Mouse (Mus musculus): ENCODE results near the gene Klf9.

The Klf9 gene

DNA sequence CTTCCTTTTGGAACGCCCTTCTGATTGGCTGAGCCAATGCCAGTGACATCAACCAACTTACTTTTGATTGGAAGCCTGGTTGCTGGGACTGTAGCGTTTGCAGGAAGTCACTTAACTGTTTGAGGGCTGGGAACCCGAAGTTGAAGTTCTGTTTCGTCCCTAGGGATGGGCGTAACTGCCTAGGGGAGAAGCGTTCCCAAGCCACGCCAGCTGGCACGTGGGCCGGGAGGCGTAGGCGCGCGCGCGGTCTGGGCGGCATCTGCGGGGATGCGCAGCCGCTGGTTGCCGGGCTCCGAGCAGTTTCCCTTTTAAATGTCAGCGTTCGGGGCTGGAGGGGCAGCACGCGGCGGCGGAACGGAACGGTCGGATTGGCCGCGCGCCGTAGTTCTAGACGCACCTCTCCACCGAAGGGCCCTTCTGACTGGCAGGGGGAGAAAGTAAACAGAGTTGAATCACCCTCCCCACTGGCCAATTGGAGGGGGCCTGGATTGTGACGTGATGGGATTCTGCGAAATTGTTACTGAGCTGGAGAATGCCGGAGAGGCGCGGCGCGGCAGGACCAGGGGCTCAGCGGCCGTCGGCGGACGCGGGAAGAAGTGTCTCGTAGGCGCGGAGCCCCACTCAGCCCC is at the start of gene Klf9:
Gene Klf9, plus strand, starts transcription at position 538 of the 629 bp plus-strand sequence.
- DNase-seq (ENCODE audit: low read depth, low spot score): peak; percentile 77

DNA sequence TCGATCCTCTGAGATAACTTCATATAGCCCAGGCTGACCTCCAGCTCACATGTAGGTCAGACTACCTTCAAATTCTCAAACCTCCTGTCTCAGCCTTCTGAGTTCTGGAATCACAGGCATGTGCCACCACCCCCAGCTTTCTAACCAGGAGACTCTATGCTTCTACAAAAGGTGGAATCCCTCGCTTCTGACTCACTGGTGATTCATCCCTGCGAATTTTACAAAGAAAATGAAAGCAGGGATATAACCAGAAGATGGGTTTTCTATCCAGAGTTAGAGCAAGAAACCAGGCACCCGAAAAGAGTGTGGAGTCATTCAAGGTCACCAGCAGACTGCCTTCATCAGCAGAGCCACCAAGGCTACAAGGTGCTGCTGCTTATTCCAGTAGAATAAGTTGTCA is 49.4 kb upstream of the Klf9 start:
- no peak for DNase-seq (ENCODE audit: low read depth, low spot score)

DNA sequence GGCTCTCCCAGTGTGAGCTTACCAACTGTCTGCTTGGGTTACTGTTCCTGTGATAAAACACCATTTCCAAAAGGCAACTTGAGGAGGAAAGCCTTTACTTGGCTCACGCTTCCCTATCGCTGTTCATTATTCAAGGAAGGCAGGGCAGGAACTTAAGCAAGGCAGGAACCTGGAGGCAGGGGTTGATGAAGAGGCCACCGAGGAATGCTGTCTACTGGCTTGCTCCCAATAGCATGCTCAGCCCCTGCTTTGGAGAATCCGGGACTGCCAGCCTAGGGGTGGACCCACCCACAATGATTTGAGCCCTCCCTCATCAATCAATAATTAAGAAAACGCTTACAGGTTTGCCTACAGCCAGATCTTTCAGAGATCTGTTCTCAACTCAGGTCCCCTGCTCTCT is 47.5 kb upstream of the Klf9 start:
- DNase-seq (ENCODE audit: low read depth, low spot score): no peak

DNA sequence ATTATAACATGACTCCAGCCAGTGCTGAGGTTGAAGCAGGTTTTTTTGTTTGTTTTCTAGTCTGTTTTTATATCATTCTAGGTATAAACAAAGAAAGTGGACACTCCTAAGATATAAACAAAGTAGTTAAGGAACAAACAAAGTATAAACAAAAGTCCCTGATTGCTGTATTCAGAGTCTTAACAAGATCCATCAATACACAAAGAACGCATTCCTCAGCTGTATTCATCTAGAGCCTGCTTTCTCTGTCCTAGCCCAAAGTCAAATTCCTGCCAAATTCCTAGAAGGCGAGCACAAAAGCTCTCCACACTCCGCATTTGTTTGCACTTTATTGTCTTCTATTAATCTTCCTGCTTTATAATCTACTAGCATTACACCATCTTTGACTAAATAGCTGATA is 46.1 kb upstream of the Klf9 start:
- no peak for DNase-seq (ENCODE audit: low read depth, low spot score)

DNA sequence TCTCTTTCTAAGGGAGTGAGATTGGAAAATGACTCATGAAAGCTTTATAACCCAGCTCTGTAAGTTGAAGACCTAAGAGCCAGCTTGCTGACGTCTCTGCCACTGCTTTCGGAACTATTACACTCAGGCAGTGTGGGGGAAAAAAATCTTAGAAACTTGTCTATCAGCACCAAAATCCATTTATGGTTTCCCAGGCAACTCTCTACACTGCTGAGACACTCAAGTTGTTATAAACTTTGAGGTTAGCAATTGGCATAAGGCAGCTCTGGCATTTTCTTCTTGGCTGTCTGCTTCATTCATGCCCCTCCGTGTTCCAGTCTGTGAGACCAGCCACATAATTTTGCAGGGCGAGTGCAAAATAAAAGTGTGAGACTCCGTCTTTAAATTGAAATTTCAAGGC is 34.2 kb upstream of the Klf9 start:
- DNase-seq (ENCODE audit: low read depth, low spot score): no peak

DNA sequence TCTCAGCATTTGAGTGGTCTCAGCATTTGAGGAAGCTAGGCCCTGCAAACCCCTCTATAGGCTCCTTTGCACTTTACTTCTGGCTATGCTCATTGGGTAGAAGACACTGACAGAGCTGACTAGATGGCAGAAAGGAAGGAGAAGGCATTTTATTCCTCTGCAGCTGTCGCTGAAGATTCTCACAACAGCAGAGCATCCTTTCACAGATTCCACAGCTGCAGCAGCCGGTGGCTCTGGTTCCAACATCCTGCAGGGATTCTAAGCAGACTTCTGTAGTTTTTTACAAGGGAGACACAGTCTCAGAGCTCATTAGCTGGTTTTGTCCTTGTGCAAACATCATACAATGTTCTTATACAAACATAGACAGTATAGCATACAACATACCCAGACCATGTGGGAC is 33.7 kb upstream of the Klf9 start:
- DNase-seq (ENCODE audit: low read depth, low spot score): no peak

DNA sequence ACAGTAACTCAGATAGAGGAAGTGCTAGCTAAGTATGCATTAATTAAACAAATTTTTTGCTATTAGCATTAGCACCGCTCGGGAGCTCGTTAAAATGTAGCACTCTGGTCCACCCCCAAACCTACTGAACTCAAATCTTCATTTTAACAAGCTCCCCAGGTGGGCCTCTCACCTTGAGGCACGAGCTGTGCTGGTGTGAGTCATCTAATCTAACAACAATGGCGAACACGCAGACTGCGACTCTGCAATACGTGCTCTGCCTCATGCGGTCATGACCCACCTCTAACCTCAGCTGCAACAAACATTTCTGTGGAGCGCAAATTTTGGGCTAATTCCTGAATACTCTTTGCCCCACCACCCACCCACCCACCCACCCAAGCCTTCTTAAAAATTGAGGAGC is 19.2 kb upstream of the Klf9 start:
- no peak for DNase-seq (ENCODE audit: low read depth, low spot score)

DNA sequence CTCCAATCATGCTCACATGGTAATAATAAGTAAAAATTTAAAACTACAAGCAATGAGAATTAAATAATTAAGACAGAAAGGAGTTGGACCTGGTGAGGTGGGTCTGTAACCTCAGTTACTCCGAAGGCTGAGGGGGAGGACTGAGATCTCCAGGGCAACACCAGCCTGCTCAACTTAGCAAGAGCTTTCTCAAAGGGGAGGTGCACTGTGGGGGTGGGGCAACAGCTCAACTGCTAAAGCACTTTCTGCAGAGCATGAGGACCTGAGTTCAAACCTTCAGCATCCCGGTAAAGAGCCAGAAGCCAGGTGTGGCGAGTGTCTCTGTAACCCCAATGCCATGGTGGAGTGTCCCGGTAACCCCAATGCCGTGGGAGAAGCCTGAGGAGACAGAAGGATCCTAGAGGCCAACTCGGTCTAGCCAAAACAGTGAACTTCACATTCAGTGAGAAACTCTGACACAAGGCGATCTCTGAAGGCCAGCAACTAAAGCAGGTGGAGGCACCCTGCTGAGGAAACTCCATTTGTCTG is 16.9 kb upstream of the Klf9 start:
- DNase-seq (ENCODE audit: low read depth, low spot score): no peak

DNA sequence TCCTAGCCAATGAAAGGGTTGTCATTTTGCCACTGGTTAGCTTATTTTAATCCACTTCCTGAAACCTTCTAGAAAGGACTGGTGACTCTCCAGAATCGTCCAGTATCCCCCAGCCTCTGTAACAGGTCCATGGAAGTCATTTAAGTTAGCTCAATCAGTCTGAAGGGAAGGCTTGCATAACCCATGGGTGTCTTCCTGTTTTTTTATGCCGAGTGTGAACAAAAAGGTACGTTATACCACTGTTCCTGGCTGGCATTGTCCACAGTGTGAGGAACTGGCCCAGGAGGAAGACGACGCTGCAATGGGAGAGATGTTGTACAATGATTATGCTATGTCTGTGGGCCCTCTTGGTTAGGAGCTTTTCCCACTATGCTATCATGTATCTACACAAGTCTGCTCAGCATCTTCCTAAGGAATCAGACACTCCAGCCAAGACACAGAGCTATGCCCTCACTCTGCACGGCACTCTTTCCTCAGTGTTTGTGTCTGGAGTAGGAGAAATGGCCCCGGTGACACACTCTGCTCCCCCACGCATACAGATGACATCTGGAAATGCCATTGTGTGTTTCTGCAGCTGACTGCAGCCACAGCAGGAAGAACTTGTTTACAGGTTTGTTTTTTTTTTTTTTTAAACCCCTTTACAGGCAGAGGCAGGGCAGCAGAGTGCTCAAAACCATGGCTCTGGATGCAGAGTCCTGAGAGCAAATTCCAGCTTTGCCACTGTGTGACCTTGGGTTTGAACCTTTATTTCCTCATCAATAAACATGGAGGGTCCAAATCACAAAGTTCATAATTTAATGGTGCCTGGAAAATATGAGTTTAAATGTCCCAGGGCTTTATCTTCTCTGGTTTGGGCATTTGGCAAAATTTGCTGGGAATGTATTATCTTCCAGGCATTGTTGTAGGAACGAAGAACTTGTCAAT is 15.5 kb upstream of the Klf9 start:
- DNase-seq (ENCODE audit: low read depth, low spot score): no peak

DNA sequence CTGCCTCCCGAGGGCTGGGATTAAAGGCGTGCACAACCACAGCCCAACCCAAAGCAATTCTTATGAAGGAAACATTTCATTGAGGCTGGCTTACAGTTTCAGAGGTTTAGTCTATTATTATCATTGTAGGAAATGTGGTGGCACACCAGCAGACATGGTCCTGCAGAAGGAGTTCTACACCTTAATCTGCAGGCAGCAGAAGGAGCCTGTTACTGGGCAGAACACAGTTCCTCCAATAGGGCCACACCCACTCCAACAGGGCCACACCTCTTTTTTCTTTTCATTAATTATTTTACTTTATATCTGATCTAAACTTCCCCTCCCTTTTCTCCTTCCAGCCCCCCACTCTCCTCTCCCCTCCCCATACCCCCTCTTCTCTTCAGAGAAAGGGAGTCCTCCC is 11.1 kb upstream of the Klf9 start:
- DNase-seq (ENCODE audit: low read depth, low spot score): no peak

DNA sequence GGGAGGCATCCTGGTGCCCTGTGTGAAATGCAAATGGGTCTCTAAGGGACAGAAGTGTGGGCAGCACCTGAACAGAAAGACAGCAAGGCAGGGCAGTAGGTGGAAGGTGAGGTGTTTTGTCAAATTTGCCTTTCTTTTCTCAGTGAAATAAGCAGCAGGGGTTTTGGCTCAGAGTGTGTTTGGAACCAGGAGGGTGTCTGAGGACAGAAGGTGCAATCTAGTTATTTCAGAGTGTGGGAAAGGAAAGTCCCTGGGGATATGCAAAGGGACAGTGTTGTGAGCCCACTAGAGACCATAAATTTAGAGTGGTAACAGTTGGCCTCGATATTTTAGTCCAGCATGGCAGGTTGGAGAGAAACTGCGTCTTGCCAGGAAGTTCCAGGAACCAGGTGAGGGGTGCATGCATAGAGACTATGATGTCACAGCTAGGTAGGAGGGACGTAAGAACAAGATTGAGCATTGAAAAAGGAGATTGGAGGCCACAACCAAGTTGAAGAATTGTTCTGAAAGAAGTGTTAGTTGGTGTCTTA is 8.9 kb upstream of the Klf9 start:
- DNase-seq (ENCODE audit: low read depth, low spot score): no peak

DNA sequence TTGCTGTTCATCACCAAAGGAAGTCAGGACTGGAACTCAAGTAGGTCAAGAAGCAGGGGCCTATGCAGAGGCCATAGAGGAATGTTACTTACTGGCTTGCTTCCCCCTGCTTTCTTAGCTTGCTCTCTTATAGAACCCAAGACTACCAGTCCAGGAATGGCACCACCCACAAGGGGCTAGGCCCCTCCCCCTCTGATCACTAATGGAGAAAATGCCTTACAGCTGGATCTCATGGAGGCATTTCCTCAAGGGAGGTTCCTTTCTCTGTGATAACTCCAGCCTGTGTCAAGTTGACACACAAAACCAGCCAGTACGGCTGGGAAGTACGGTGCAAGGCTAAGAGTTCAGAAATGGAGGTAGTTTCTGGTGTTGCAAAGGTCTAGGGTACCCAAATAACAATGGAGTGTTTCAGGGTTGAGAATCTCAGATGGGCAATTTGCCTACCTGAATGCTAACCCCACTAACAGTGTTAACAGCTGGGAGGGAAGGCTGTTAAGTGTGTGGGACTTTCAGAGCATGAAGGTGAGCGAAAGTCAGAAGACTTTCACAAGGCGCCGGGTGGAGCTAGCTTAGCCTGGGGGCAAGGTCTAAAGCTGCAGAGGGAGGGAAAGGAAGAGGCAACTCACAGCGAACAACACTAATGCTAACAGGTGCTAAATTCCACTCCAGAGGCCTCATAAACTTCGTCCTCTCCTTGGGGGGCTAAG is 8.2 kb upstream of the Klf9 start:
- no peak for DNase-seq (ENCODE audit: low read depth, low spot score)

DNA sequence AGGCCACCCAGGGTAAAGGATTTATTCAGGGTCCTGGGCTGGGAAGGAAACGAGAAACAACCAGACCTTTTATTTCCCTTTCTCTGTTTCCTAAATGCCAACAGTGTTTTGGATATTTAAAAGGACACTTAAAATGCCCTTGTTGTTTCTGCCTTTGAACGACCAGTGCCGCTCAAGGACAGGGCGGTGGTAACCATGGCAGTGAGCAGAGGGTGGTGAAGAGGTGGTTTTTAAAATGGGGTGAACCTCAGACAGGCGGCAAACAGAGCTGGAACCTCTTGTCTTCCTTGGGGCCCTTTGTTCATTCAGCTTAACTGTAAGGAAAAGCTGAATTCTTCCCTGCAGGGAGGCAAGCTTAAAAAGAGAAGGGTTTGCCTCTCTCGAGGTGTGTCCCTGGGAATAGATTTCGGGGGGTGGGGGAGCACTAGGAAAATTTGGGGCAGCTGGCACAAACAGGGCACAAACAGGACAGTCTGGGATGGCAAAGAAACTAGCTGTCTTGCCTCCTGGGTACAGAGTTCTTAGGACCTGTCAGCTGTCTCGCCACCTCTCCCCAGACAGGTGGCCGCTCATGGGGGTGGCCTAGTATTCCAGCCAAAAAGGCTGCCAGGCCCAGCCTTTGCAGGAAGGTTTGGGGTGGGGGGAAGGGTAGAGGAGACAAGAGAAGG is 7.5 kb upstream of the Klf9 start:
- no peak for DNase-seq (ENCODE audit: low read depth, low spot score)

DNA sequence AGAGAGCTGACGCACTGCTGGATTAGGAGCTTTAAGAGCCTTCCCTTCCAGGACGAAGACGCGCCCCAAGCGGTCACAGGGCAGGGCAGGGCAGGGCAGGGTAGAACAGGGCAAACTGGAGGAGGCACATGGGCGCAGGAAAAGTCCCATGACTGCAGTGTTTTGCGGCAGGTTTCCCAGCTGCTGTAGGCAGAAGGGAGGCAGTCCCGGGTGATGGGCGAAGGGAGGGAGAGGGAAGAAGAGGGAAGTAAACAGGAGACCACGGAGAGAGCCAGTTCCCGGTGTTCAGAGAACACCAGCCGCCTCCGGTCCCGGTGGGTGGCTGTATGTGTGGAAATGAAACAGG is 7.0 kb upstream of the Klf9 start:
- DNase-seq (ENCODE audit: low read depth, low spot score): no peak

DNA sequence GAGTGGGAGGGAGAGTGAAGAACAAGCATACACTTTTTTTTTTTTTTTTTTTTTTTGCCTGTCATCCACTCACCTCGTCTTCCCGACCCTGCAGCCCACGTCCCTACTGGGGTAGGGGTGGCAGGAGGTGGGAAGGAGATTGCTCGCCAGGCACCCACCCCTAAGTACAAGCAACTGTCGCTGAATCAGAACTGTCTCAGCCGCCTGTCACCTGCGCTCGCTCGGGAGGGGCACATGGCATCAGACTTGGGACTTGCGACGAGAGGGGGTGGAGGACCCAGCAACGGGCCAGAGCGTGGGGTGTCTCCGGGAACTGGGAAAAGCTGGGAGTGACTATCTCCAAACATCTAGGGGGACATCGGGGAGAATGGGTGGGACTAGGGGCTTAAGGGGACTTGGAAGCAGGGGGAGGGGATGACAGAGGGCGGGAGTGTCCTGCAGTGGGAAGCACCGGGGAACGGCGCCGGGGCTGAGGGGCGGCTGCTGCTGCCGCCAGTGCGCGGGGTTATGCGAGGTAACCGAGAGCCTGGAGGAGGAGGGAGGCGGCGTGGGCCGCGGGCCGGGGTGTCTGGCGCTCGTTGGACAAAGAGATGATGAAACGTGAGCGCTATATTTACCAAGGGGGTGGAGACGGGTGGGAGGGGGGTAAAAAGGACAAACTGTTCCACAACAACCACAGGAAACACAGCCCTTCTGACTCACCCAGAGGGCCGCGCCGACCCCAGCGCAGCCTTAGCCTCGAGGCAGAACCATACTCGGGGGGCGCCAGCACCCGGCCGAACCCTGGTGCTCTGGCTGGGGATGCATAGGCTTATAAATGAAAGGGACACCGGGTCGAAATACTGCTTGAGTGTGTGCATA is 6.4 kb upstream of the Klf9 start:
- no peak for DNase-seq (ENCODE audit: low read depth, low spot score)

DNA sequence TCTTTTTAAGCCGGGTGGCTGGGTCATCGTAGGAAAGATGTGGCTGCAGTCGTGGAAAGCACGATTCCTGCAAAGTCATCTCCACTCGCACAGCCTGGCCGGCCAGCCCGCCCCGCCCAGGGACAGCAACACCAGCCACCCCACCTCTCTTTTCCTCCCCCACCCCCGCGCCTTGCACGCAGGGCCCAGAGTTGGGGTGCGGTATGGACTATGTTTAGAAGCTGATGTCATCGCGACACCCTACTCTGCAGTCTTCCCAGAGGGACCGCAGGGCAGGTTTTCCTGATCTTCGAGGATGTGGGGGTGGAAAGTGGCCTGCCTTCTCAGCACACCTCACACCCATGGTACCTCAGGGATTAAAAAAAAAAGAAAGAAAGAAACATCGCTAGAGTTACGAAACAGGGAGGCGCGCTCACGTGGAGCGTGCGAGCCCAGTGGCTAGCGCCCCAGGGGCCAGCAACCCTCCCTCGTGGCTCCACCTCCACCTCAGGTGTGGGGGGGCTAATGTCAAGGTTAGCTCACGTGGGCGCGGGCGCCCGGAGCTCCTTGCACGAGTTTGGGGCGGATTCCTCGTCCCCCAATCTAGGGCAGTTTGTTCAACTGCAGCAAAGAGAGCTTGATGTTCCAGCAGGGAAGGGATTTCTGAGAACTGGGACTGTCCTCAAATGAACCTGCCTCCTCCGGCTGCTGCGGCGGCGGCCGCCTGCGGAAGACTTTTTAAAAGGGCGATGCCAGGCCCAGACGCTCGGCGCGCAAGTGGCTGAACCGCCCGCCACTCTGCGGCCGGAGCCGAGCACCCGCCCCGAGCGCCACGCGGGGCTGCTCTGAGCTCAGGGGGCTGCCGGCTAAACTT is 5.5 kb upstream of the Klf9 start:
- no peak for DNase-seq (ENCODE audit: low read depth, low spot score)

DNA sequence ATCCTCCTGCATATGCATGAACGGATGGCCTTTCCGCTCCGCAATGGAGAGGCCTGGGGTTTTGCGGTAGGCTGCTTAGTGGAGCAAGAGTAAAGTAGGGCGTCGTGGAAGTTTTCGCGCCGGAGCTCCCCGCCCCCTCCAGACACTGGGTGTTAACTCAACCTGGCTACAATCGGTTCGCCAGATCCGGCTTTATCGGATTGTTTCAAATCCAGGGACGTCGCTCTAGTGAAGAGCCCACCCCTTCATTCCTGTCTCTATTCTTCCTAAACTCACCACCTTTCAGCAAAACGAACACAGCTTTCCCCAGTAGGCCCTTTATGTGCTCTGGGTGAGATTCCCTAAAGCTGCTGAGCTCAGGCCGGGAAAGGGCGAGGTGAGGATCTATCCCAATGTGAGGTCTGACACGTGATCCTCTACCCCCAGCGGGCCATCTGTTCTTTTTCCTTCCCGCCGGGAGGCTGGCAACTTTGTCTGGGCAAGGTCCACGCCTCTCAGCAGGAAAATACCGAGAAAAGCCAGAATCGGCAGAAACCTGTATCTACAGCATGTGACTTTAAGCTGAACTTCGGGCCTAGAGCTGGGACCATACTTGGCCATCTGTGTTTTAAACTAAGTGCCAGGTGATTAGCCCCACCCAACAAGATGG is 4.7 kb upstream of the Klf9 start:
- no peak for DNase-seq (ENCODE audit: low read depth, low spot score)

DNA sequence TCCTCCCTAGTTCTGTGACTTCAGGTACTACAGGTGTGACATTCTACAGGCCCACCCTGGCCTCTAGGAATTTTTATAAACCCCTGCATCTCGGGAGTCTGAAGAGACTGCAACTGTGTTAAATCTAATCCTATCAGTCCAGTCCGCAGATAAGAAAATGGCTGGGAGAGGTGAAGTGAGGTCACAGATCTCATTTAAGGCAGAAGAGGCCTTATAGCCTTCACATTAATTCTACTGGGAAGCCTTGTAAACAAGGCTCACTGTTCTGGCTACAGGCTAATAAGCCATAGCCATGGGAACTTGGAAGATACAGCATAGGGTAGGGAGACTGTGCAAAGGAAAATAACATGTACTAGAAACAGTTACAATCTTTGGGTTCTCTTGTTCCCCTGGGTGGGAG is 3.7 kb upstream of the Klf9 start:
- no peak for DNase-seq (ENCODE audit: low read depth, low spot score)

DNA sequence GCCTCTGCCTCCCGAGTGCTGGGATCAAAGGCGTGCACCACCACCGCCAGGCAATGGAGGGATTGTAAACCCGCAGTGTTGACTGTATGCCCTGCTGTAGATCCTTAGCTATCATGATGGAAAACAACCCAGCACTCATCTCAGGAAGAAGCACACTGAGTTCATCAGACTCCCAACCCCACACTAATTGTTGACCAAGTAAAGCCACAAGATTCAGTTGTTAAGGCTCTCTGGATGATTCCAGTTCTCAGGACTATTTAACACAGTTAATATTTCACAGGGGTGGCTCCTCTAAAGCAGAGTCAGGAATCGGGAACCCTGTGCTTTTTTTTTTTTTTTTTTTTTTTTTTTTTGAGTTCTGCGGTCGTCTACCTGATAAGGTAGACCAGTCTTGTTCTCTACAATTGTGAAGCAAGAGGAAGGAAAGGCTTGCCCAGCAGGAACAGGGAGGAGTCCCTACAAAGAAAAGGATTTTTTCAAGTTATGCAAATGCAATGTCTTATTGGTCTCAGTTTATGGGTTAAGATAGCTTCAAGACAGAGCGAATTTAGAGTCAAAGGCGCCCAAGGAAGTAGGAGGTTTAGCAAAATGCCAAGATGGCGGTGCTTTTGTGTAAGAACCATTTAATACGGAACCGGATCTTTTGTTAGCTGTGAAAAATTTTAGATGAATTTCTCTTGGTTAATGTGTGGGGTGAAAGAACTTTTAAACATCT is 1.1 kb upstream of the Klf9 start:
- DNase-seq (ENCODE audit: low read depth, low spot score): no peak
